Mouse (Mus musculus) intestine, postnatal 0 days (tissue): ENCODE data around the gene Cenpb. TPM values are rescaled to one million over a fixed set of nuclear protein-coding genes. Genes with fewer than 3 reads are reported as not detected.

Source experiments
- ATAC-seq: fragments of 200-750 bp; cut with Nextera tagmentation; 2 replicates; pipeline ENCODE4 v1.8.0; 2017; ENCODE audit warnings: mild to moderate bottlenecking, moderate TSS enrichment, moderate library complexity
- H3K27ac ChIP-seq: fragments of 300-500 bp; sonication (generic); 2 replicates; pipeline ENCODE4 v1.5.1; 2014; ENCODE audit warnings: mild to moderate bottlenecking, low read depth, low read length, moderate library complexity
- H3K27me3 ChIP-seq: fragments of 300-500 bp; sonication (generic); replicated peaks from 2 replicates; pipeline ENCODE4 v1.6.1; 2014; ENCODE audit warnings: low read length, mixed read lengths; ENCODE audit not compliant: control insufficient read depth, insufficient read depth
- H3K36me3 ChIP-seq: fragments of 300-500 bp; sonication (generic); 2 replicates; pipeline ENCODE4 v1.6.1; 2014; ENCODE audit warnings: mild to moderate bottlenecking, moderate library complexity; ENCODE audit not compliant: control insufficient read depth, insufficient read depth
- H3K4me1 ChIP-seq: fragments of 300-500 bp; sonication (generic); replicated peaks from 2 replicates; pipeline ENCODE4 v1.6.1; 2014; ENCODE audit warnings: antibody characterized with exemption, low read length, mixed read lengths; ENCODE audit not compliant: control insufficient read depth, insufficient read depth
- H3K4me2 ChIP-seq: fragments of 300-500 bp; sonication (generic); replicated peaks from 2 replicates; pipeline ENCODE4 v1.6.1; 2014; ENCODE audit warnings: low read depth, mild to moderate bottlenecking, moderate library complexity
- H3K4me3 ChIP-seq: fragments of 300-500 bp; sonication (generic); 2 replicates; pipeline ENCODE4 v1.5.1; 2014; ENCODE audit warnings: low read depth, low read length
- H3K9ac ChIP-seq: fragments of 300-500 bp; sonication (generic); 2 replicates; pipeline ENCODE4 v1.6.1; 2014; ENCODE audit warnings: mild to moderate bottlenecking, low read depth, low read length
- H3K9me3 ChIP-seq: fragments of 300-500 bp; sonication (generic); 2 replicates; pipeline ENCODE4 v1.6.1; 2016; ENCODE audit warnings: mixed run types; ENCODE audit not compliant: control insufficient read depth
- CTCF ChIP-seq: sonication (generic); IDR thresholded peaks from 2 replicates; pipeline ENCODE4 v1.5.1; 2016; ENCODE audit warnings: low read depth, mild to moderate bottlenecking, control low read depth, antibody characterized with exemption, moderate library complexity
- WGBS: fragments of 180-500 bp; shearing (Covaris S2); extraction: QIAGEN DNeasy Blood & Tissue Kit; methylation state at CpG from one replicate; pipeline ENCODE4 v1.1.7; 2014; 5-methylcytosine and 5-hydroxymethylcytosine counted together
- polyA plus RNA-seq: library from polyadenylated mRNA; unstranded; fragments of >200 nt; fragmentation: Nextera tagmentation; extraction: Ambion mirVana; gene quantifications from 2 replicates; pipeline ENCODE4 v1.2.1, GENCODE M21; 2015

The Cenpb gene
- polyA plus RNA-seq, 1 experiment from 2014 or later, result 15.9 TPM

DNA sequence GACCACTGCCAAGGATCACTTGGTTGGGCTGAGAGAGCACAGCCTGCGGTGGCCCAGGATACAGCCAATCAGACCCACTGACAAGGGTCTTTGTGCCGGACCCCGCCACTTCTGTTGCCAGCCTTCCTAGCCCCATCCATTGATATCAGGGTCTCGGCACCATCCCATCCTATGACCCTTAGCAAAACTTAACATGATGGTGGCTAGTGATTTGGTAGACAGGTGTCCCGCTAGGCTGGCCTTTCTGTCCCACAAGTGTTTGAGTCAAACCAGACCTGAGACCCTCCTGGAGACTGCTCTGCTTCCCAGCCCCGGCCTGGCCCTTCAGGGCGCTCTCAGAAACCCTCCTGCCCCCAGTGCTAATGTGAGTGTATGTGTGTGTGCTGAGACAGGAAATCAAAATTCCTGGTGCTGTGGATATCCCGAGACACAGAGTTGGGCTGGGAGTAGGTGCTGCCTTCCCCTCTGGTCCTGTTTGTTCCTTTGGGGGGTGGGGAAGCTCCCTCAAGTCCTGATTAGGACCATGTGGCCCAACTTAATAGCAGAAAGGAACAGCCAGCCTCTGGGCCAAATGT lies 45.0 kb downstream of the Cenpb start:
- H3K27me3 ChIP-seq, result no peaks in the 10 kb centered on the region
- ATAC-seq, result no peak

DNA sequence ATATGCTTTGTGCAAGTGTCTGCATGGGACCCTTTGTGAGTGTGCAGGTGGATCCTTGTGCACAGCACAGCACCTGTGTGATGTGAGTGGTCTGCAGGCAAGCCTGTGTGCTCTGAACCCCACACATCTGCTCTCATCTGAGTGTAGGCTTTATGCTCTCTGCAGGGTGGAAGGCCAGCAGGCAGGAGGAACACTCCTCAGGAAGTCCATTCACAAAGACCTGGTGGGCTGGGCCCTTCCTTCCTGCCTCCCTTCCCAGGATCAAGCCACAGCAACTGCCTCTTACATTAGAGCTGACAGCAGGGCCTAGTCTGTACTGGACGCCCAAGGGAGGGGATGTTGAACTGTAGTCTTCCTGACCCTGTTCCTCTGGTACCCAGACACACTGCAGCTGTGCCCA lies 45.5 kb downstream of the Cenpb start:
- WGBS, result 50% methylated on average over 1 of the region's 1 CpGs

More for the DNA sequence above, 45.0 kb downstream of the Cenpb start:
- no peak overlapping the region for H3K4me3 ChIP-seq
- H3K9me3 ChIP-seq, result no peaks in the 10 kb centered on the region
- 81% methylated on average over 8 of the region's 8 CpGs for WGBS
- no peak overlapping the region for H3K9ac ChIP-seq
- no peaks in the 10 kb centered on the region for H3K4me1 ChIP-seq
- H3K4me2 ChIP-seq, result no peak overlapping the region
- no peak for TF ChIP-seq CTCF
- no peaks in the 10 kb centered on the region; the same call in 1 of the 2 replicates for H3K36me3 ChIP-seq
- peak overlapping the region; percentile 35; the same call in 1 of the 2 replicates for H3K27ac ChIP-seq

DNA sequence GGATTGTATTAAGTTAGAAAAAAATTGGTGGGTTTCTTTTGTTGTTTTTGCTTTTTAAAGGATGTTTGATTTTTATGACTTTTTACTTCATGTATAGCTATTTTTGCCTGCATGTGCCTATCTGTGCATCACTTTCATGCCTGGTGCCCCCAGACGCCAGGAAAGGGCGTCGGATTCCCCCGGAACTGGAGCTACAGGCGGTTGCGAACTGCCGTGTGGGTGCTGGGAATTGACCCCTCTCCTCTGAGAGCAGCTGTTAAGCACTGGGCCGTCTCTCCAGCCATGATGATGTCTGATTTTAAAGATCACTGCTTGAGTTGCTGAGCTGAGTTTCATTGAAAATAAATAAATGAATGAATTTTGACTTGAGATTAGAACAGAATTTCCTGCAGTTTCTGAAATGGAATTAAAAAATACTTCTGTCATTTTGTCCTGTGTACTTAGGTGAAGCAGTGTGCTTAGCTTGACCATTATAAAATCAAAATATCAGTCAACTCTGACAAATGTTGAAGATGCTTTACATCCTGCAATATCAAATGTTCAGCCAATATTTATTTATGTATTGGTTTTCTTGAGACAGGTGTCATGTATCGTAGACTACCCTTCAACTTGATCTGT lies 46.8 kb downstream of the Cenpb start, which contains the start of gene Gm11037:
Gene Gm11037, plus strand, starts transcription at position 568 of the 618 bp plus-strand sequence.
- Histone ChIP-seq H3K4me3 (no peak within 1 kb of the TSS), H3K9me3 (no peaks in the 10 kb centered on the region), H3K9ac (no peak within 1 kb of the TSS), H3K4me1 (0 out of 2 replicates have a peak, but pooled peaks cover 3% of the 10 kb centered on the region), H3K27me3 (no peaks in the 10 kb centered on the region), H3K27ac (no peak within 1 kb of the TSS), H3K36me3 (no peaks in the 10 kb centered on the region), H3K4me2 (no peak within 1 kb of the TSS)
- WGBS, result 82% methylated on average over 9 of the region's 9 CpGs
- no peak for ATAC-seq
- TF ChIP-seq CTCF, result no peak

More for the DNA sequence above, 45.5 kb downstream of the Cenpb start:
- Histone ChIP-seq H3K4me3 (no peak overlapping the region), H3K9me3 (no peaks in the 10 kb centered on the region), H3K36me3 (no peaks in the 10 kb centered on the region; the same call in 1 of the 2 replicates), H3K27me3 (no peaks in the 10 kb centered on the region), H3K27ac (no peak overlapping the region), H3K4me2 (no peak overlapping the region), H3K9ac (no peak overlapping the region), H3K4me1 (no peaks in the 10 kb centered on the region)
- TF ChIP-seq CTCF, result no peak
- no peak for ATAC-seq

DNA sequence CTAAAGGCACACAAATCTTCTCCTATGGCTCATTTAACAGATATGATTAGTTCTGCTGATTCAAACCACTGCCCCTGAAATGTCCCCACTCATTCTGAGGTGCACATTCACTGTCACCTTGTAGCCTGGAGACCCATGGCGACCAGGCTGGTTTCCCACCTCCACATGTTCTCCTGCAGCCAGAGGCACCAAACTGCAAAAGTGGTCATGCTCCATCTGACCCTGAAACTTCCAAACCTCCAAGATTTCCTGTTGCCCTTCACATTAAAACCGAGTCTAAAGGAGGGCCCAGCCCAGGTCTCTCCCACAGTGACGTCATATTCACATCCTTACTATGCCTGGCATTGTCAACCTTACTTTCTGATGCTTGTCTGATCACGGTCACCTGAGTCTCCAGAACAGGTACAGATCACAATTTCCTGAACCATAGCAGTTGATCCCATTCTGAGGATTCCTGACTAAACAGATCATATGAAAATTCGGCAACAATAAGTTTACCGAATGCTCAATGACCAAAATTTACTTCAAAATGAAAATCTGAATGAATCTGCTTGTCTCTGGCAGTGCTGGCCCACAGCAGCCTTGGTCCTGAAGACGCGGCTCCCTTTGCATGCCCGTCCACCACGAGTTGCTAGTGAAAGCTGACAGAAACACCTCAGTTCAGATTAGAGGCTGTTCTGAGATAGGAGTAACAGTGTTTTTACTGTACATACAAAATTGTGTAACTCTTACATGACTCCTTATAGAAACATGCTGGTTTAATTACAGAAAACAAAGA lies 47.6 kb downstream of the Cenpb start:
- H3K9me3 ChIP-seq, result no peaks in the 10 kb centered on the region
- no peak for ATAC-seq
- no peaks in the 10 kb centered on the region for H3K36me3 ChIP-seq
- no peak for TF ChIP-seq CTCF
- H3K9ac ChIP-seq, result no peak overlapping the region
- no peak overlapping the region for H3K4me3 ChIP-seq
- no peak overlapping the region for H3K27ac ChIP-seq
- WGBS, result 81% methylated on average over 10 of the region's 10 CpGs
- no peaks in the 10 kb centered on the region for H3K27me3 ChIP-seq
- peaks cover 6% of the 10 kb centered on the region; the same call in 1 of the 2 replicates for H3K4me1 ChIP-seq
- no peak overlapping the region for H3K4me2 ChIP-seq

DNA sequence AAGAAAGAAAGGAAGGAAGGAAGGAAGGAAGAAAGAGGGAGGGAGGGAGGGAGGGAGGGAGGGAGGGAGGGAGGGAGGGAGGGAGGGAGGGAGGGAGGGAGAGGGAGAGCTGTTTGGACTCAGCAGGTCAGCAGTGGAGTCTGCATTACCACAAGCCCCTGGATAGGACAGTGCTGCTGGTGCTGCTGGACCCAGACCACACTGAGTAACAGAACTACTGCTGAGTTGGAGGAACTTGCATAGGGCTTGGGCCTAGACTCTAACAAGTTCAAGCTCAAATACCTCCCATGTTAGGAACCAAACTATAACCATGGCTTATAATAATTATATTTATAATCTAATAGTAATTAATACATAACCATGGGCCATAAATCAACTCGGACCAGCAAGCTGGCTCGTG lies 49.0 kb downstream of the Cenpb start:
- Histone ChIP-seq H3K4me1 (peaks cover 7% of the 10 kb centered on the region; the same call in 1 of the 2 replicates), H3K4me3 (no peak overlapping the region), H3K36me3 (no peaks in the 10 kb centered on the region), H3K9ac (no peak overlapping the region), H3K9me3 (no peaks in the 10 kb centered on the region), H3K27ac (no peak overlapping the region), H3K27me3 (no peaks in the 10 kb centered on the region), H3K4me2 (no peak overlapping the region)
- 69% methylated on average over 2 of the region's 2 CpGs for WGBS
- TF ChIP-seq CTCF, result no peak
- no peak for ATAC-seq

DNA sequence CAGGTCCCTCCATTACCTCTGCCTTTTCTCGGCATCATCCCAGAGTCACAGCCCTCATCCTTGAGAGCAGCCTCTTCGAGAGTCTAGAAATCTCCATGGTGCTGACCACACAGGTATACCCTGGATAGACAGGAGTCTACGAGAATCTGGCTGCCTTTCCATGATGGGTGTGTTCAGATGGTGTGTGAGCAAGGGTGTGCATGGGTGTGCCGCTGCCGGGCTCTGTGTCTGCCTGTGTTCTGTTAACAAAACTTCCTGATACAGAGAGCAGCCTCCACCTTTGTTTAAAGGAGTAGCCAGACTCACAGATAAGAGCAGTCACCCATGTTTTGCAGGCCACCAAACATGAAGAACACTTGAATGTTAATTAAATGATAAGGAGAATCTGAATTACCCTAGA lies 50.0 kb downstream of the Cenpb start:
- no peak for ATAC-seq
- Histone ChIP-seq H3K9ac (no peak overlapping the region), H3K27me3 (no peaks in the 10 kb centered on the region), H3K4me3 (no peak overlapping the region), H3K4me2 (no peak overlapping the region; the same call in 1 of the 2 replicates), H3K27ac (no peak overlapping the region), H3K36me3 (no peaks in the 10 kb centered on the region), H3K4me1 (peaks cover 7% of the 10 kb centered on the region; the same call in 1 of the 2 replicates), H3K9me3 (no peaks in the 10 kb centered on the region)
- no peak for TF ChIP-seq CTCF
- 34% methylated on average over 5 of the region's 5 CpGs for WGBS
